Mouse (Mus musculus) cerebellum, adult (tissue): ENCODE data around the gene Slc8a3.

Source experiments
- ATAC-seq: cut with Nextera tagmentation; 2 replicates; pipeline ENCODE4 v1.9.2; 2017; ENCODE audit warnings: mild to moderate bottlenecking, moderate library complexity, mixed read lengths; ENCODE audit not compliant: insufficient number of reproducible peaks, low FRiP score, low TSS enrichment

The Slc8a3 gene

GRCm38 (mm10) chr12:81188423-81188822, 144.6 kb downstream of the Slc8a3 start:
- no peak for ATAC-seq

GRCm38 (mm10) chr12:81186668-81187067, 146.3 kb downstream of the Slc8a3 start:
- no peak for ATAC-seq

- ATAC-seq = no peak
Measured at GRCm38 (mm10) chr12:81186081-81186480, 146.9 kb downstream of the Slc8a3 start.

GRCm38 (mm10) chr12:81184967-81185366, 148.0 kb downstream of the Slc8a3 start:
- no peak for ATAC-seq

DNA sequence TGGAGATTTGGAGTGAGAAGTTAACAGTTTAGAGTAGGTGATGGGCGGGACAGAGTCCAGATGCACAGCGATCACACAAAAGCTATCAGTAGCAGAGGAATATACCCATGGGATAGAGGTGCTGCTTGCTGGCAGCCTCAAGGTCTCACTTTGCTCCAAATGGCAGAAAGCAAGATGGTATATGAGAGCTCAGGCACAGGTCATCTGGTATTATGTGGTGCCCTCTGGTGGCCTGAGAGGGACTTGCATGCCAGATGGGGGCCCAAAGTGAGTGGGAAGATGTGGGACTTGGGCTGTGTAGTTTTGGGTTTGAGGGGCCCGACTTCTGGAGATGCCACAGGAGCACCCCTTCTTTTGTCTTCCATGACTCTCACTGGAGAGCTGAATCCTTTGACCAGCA, 150.9 kb downstream of the Slc8a3 start:
- peak; percentile 69; the same call in 1 of the 2 replicates for ATAC-seq

GRCm38 (mm10) chr12:81175252-81175651, 157.7 kb downstream of the Slc8a3 start:
- ATAC-seq = no peak

DNA sequence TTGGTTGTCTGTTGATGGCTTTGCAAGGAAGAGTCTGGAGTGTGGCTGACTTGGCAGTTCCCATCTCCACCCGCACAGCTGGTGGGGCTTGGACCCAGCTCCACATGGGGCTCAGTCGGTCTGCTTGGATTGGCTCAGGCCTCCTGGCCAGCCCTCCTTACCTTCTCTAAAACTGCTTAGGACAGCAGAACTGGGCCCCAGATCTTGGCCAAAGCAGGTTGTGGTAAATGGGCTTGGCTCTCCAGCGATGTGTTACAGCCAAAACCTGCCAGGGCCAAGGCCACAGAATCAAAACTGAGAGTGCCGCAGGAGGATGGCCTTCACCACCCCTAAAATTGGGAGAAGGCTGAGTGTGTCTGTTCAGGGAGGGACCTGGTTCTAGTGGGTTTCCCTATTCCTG, 159.1 kb downstream of the Slc8a3 start:
- ATAC-seq = peak; percentile 86

DNA sequence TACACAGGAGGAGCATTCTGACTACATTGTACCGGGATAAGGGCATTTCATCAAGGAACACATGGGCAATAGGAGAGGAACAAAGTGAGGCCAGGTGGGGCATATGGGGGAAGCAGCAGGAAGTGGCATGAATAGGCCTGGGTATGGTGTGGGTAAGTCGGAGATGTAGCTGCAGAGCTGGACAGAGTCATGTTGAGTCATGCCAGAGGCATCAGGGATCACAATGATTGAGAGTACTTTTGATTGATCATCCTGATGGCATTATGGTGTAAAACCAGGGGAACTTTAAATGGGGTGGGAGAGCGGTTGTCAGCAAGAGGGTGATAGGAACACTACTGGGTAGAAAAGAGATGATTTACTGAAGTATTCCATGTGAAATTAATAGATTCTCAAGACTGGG, 160.0 kb downstream of the Slc8a3 start:
- ATAC-seq = no peak

- ATAC-seq = no peak
Measured at GRCm38 (mm10) chr12:81170076-81170475, 162.9 kb downstream of the Slc8a3 start.

DNA sequence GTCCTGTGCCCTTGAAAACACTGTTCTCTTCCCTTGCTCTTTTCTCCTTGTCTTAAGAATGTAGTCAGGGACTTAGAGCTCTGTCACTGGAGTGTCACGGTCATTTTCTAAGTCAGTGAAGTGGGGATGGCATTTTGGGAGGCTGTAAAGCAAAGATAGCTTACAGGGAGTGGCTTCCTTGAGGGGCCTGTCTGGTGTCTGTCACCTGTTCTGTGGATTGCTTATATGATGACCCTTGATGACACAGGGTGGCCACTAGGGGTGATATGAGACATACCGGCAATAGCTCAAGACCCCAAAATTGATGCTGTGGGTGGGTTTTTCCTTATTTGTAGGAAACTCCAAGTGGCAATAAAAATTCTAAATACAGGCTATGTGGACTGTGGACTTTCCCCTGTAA, 164.5 kb downstream of the Slc8a3 start:
- no peak for ATAC-seq

DNA sequence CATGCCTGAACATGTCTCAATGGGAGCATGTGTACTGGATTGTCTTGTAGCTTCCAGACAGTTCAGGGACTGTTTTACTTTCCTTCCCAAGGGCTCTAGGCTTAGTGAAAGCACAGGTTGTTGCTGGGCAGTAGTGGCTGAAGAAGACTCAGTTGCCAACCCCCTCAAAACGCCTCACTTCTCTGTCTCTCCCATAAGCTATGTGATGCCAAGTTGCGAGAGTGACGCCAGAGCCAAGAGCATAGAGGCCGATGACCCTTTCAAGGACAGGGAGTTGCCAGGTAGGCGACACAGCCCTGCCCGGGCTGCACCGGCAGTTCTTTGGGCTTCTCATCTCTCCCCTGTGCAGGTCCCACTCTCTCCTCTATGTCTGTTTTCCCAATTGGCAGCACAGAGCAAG, 164.9 kb downstream of the Slc8a3 start:
- no peak for ATAC-seq

GRCm38 (mm10) chr12:81167142-81167541, 165.8 kb downstream of the Slc8a3 start:
- ATAC-seq = no peak

- no peak for ATAC-seq
Measured at GRCm38 (mm10) chr12:81166615-81167014, 166.4 kb downstream of the Slc8a3 start.

GRCm38 (mm10) chr12:81166092-81166491, 166.9 kb downstream of the Slc8a3 start:
- ATAC-seq = no peak

DNA sequence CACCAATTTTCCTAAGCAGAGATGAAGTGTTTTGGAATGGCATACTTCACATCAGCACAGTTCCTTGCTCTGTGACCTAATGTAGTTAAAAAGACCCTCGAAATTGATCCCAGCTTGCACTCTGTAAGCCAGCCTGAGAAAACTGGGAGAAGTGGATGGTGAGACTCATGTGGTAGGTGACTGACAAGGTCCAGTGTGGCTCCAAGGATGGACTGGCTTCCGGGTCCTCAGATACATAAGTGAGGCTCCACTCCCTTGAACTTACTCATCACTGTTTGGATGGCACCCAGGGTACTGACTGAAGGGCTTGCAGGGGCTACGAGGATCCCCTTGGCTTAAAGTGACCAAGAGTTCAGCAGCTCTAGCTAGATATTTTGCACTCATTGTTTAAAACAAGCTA, 169.4 kb downstream of the Slc8a3 start:
- no peak for ATAC-seq

GRCm38 (mm10) chr12:81163131-81163530, 169.8 kb downstream of the Slc8a3 start:
- no peak for ATAC-seq

- no peak for ATAC-seq
Measured at GRCm38 (mm10) chr12:81161282-81161681, 171.7 kb downstream of the Slc8a3 start.

DNA sequence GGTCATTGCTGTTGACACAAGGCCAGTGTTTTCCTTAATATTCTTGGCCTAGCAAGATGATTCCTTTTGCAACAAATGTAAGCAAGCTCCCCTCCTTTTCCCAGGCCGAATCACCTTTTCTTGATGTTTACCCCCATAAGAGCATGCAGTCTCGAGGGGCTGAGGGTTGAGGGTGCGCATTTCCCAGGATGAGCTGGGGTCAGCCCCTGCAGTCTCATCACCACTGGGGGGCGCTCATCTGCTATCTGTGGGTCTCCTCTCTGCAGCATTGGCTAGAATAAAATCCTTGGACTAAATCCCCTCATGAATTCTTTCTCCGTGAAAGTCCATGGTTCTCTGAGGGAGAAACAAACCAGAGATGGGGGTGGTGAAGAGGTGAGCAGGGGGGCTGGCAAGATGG, 172.1 kb downstream of the Slc8a3 start:
- ATAC-seq = no peak

- no peak for ATAC-seq
Measured at GRCm38 (mm10) chr12:81160425-81160824, 172.6 kb downstream of the Slc8a3 start.

DNA sequence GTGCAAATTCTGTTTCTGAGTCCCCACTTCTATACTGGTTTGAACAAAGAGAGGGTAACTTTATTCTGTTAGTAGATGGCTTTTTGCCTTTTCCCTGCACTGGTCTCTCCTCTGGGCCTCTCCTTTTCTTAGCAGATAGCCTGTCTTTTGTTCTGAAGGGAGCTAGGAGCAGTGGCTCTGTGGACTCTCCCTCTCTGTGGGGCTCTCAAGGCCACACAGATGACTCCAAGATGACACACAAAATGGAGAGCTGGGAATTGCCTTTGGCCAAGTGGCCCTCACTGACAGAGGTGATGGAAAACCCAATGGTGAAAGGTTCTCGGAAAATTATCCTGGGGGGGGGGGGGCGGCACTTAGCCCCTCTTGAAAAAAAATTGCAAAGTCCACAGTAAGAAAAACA, 173.0 kb downstream of the Slc8a3 start:
- ATAC-seq = no peak

DNA sequence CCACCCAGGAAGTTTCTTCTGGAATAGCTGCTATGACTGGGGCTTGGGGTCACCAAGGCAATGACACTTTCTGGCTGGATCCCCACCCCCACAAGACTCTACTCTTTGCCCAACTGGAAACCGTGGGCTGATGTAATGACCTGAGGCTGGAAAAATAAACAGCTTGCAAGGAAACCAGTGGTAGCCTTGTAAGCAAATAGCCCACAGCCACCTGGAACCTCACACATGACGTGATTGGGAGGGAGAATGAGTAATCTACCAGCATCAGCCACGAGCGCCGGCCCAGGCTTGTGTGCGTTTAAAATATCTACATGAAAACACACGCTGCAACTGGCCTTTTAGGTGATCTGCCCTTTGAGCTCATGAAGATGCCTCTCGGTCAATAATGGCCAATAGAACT, 176.1 kb downstream of the Slc8a3 start:
- no peak for ATAC-seq

GRCm38 (mm10) chr12:81155675-81156074, 177.3 kb downstream of the Slc8a3 start:
- no peak for ATAC-seq

DNA sequence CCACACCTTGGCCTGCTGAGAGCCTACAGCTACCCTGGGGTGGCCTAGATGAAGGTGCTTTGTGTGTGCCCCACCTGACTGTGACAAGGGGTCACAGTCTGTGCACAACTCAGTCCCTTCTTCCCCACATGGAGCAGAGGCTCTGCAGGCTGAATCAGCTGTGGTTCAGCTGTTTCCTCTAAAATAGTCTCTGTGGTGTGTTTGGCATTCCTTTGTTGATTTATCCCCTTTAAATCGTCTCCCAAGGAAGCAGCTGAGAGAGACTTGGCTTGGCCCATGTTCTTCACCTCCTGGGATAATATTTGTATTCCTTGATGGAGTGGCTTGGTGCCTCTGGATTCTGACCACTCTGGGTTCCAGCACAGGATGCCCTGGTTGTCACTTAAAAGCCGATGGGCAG, 180.9 kb downstream of the Slc8a3 start:
- no peak for ATAC-seq
